Mouse (Mus musculus): ENCODE data around the gene Fgfr2. TPM values are rescaled to one million over a fixed set of nuclear protein-coding genes. Genes with fewer than 3 reads are reported as not detected.

Fgfr2 gene
- polyA plus RNA-seq, 1 experiment = 14.7 TPM

- Histone ChIP-seq H3K4me1 (ENCODE audit: control insufficient read depth, insufficient read depth, insufficient read length, low read length) (no peaks in the 10 kb centered on the region; the same call in 1 of the 2 replicates), H3K27ac (ENCODE audit: insufficient read depth, low read depth, low read length) (no peak overlapping the region), H3K4me3 (ENCODE audit: low read depth, low read length) (no peak overlapping the region), H3K36me3 (ENCODE audit: control insufficient read depth, insufficient read depth, low read length) (no peaks in the 10 kb centered on the region), H3K27me3 (ENCODE audit: control insufficient read depth, insufficient read depth, low read length) (no peaks in the 10 kb centered on the region)
- WGBS = 73% methylated on average over 3 of the region's 3 CpGs
- TF ChIP-seq CTCF (IDR thresholded peaks at IDR 0.05; ENCODE audit: extremely low read depth, insufficient read length, insufficient replicate concordance, low read depth, low read length) (no peak), POLR2A (IDR thresholded peaks at IDR 0.05; ENCODE audit: low read depth, low read length) (no peak)
Measured at GRCm38 (mm10) chr7:132547126-132547525, 576.0 kb downstream of the Fgfr2 start.

GRCm38 (mm10) chr7:132542427-132542826 is 580.7 kb downstream of the Fgfr2 start:
- 45% methylated on average over 4 of the region's 4 CpGs for WGBS
- TF ChIP-seq POLR2A (IDR thresholded peaks at IDR 0.05; ENCODE audit: low read depth, low read length) = no peak
- no peak for TF ChIP-seq CTCF (IDR thresholded peaks at IDR 0.05; ENCODE audit: extremely low read depth, insufficient read length, insufficient replicate concordance, low read depth, low read length)

GRCm38 (mm10) chr7:132541566-132541965 is 581.6 kb downstream of the Fgfr2 start:
- 41% methylated on average over 3 of the region's 3 CpGs for WGBS
- Histone ChIP-seq H3K27ac (ENCODE audit: insufficient read depth, low read depth, low read length) (no peak overlapping the region), H3K36me3 (ENCODE audit: control insufficient read depth, insufficient read depth, low read length) (no peaks in the 10 kb centered on the region), H3K4me3 (ENCODE audit: low read depth, low read length) (no peak overlapping the region), H3K4me1 (ENCODE audit: control insufficient read depth, insufficient read depth, insufficient read length, low read length) (no peaks in the 10 kb centered on the region), H3K27me3 (ENCODE audit: control insufficient read depth, insufficient read depth, low read length) (no peaks in the 10 kb centered on the region)
- no peak for TF ChIP-seq POLR2A (IDR thresholded peaks at IDR 0.05; ENCODE audit: low read depth, low read length)
- no peak for TF ChIP-seq CTCF (IDR thresholded peaks at IDR 0.05; ENCODE audit: extremely low read depth, insufficient read length, insufficient replicate concordance, low read depth, low read length)

More at GRCm38 (mm10) chr7:132542427-132542826, 580.7 kb downstream of the Fgfr2 start:
- H3K4me3 ChIP-seq (ENCODE audit: low read depth, low read length) = no peak overlapping the region
- no peaks in the 10 kb centered on the region for H3K4me1 ChIP-seq (ENCODE audit: control insufficient read depth, insufficient read depth, insufficient read length, low read length)
- H3K27me3 ChIP-seq (ENCODE audit: control insufficient read depth, insufficient read depth, low read length) = no peaks in the 10 kb centered on the region
- H3K27ac ChIP-seq (ENCODE audit: insufficient read depth, low read depth, low read length) = no peak overlapping the region
- no peaks in the 10 kb centered on the region for H3K36me3 ChIP-seq (ENCODE audit: control insufficient read depth, insufficient read depth, low read length)

- Histone ChIP-seq H3K36me3 (ENCODE audit: control insufficient read depth, insufficient read depth, low read length) (no peaks in the 10 kb centered on the region), H3K4me3 (ENCODE audit: low read depth, low read length) (no peak overlapping the region), H3K27me3 (ENCODE audit: control insufficient read depth, insufficient read depth, low read length) (no peaks in the 10 kb centered on the region), H3K27ac (ENCODE audit: insufficient read depth, low read depth, low read length) (no peak overlapping the region), H3K4me1 (ENCODE audit: control insufficient read depth, insufficient read depth, insufficient read length, low read length) (no peaks in the 10 kb centered on the region)
- TF ChIP-seq POLR2A (IDR thresholded peaks at IDR 0.05; ENCODE audit: low read depth, low read length) (no peak), CTCF (IDR thresholded peaks at IDR 0.05; ENCODE audit: extremely low read depth, insufficient read length, insufficient replicate concordance, low read depth, low read length) (no peak)
- 79% methylated on average over 4 of the region's 4 CpGs for WGBS
Measured at GRCm38 (mm10) chr7:132540597-132540996, 582.6 kb downstream of the Fgfr2 start.

GRCm38 (mm10) chr7:132529206-132529605 is 593.9 kb downstream of the Fgfr2 start:
- no peaks in the 10 kb centered on the region for H3K4me1 ChIP-seq (ENCODE audit: control insufficient read depth, insufficient read depth, insufficient read length, low read length)
- no peak overlapping the region for H3K27ac ChIP-seq (ENCODE audit: insufficient read depth, low read depth, low read length)
- no peak overlapping the region for H3K4me3 ChIP-seq (ENCODE audit: low read depth, low read length)
- 78% methylated on average over 3 of the region's 3 CpGs for WGBS
- no peak for TF ChIP-seq CTCF (IDR thresholded peaks at IDR 0.05; ENCODE audit: extremely low read depth, insufficient read length, insufficient replicate concordance, low read depth, low read length)
- H3K27me3 ChIP-seq (ENCODE audit: control insufficient read depth, insufficient read depth, low read length) = no peaks in the 10 kb centered on the region
- no peaks in the 10 kb centered on the region for H3K36me3 ChIP-seq (ENCODE audit: control insufficient read depth, insufficient read depth, low read length)

GRCm38 (mm10) chr7:132513419-132513982 is 609.6 kb downstream of the Fgfr2 start:
- Histone ChIP-seq H3K4me1 (ENCODE audit: control insufficient read depth, insufficient read depth, insufficient read length, low read length) (no peaks in the 10 kb centered on the region; the same call in 1 of the 2 replicates), H3K27me3 (ENCODE audit: control insufficient read depth, insufficient read depth, low read length) (no peaks in the 10 kb centered on the region), H3K36me3 (ENCODE audit: control insufficient read depth, insufficient read depth, low read length) (no peaks in the 10 kb centered on the region), H3K4me3 (ENCODE audit: low read depth, low read length) (no peak overlapping the region), H3K27ac (ENCODE audit: insufficient read depth, low read depth, low read length) (no peak overlapping the region)
- TF ChIP-seq POLR2A (IDR thresholded peaks at IDR 0.05; ENCODE audit: low read depth, low read length) = no peak
- no peak for TF ChIP-seq CTCF (IDR thresholded peaks at IDR 0.05; ENCODE audit: extremely low read depth, insufficient read length, insufficient replicate concordance, low read depth, low read length)
- 32% methylated on average over 7 of the region's 7 CpGs for WGBS

- Histone ChIP-seq H3K27me3 (ENCODE audit: control insufficient read depth, insufficient read depth, low read length) (no peaks in the 10 kb centered on the region), H3K4me3 (ENCODE audit: low read depth, low read length) (no peak overlapping the region), H3K4me1 (ENCODE audit: control insufficient read depth, insufficient read depth, insufficient read length, low read length) (no peaks in the 10 kb centered on the region; the same call in 1 of the 2 replicates), H3K36me3 (ENCODE audit: control insufficient read depth, insufficient read depth, low read length) (no peaks in the 10 kb centered on the region), H3K27ac (ENCODE audit: insufficient read depth, low read depth, low read length) (no peak overlapping the region)
- 56% methylated on average over 2 of the region's 2 CpGs for WGBS
- TF ChIP-seq POLR2A (IDR thresholded peaks at IDR 0.05; ENCODE audit: low read depth, low read length) (no peak), CTCF (IDR thresholded peaks at IDR 0.05; ENCODE audit: extremely low read depth, insufficient read length, insufficient replicate concordance, low read depth, low read length) (no peak)
Measured at GRCm38 (mm10) chr7:132509110-132509509, 614.0 kb downstream of the Fgfr2 start.

Data from small intestine, adult 2 months (tissue).